Mouse (Mus musculus) CH12.LX (cell line): Measurements from ENCODE around the gene Suv39h1. TPM values are rescaled to one million over a fixed set of nuclear protein-coding genes. Genes with fewer than 3 reads are reported as not detected.

Experiments used
- DNase-seq: peaks from one replicate; pipeline ENCODE4 v3.0.0-alpha.2; 2013; ENCODE audit errors: extremely low read depth
- H3K27ac ChIP-seq: 2 replicates; pipeline ENCODE4 v1.5.1; 2012; ENCODE audit warnings: low read depth, mild to moderate bottlenecking, control low read depth, moderate library complexity; ENCODE audit not compliant: insufficient read depth
- H3K27me3 ChIP-seq: replicated peaks from 2 replicates; pipeline ENCODE3; 2012; ENCODE audit warnings: inconsistent platforms
- H3K36me3 ChIP-seq, 2 experiments: replicated peaks in 1 of 2; 2 replicates each; pipeline versions ENCODE3 to v1.6.1; 2012; ENCODE audit warnings: inconsistent platforms in 1 of 2, low read length in 1 of 2, mild to moderate bottlenecking in 1 of 2, mixed read lengths in 1 of 2, moderate library complexity in 1 of 2; ENCODE audit not compliant: control insufficient read depth in 1 of 2, insufficient read depth in 1 of 2
- H3K4me1 ChIP-seq, 2 experiments: 2 replicates each; pipeline ENCODE4 v1.6.1; 2012; ENCODE audit warnings: inconsistent platforms in 1 of 2, moderate library complexity in 1 of 2; ENCODE audit not compliant: insufficient read depth in 2 of 2, control insufficient read depth in 1 of 2
- H3K4me2 ChIP-seq: 2 replicates; pipeline ENCODE4 v1.6.1; 2012; ENCODE audit warnings: low read depth, mild to moderate bottlenecking, control low read depth; ENCODE audit not compliant: poor library complexity, insufficient read depth, severe bottlenecking
- H3K4me3 ChIP-seq, 3 experiments: fragments of 150-350 bp in 1 of 3; sonication (generic) in 1 of 3; replicated peaks in 1 of 3; 2 replicates each; pipeline versions ENCODE3 to v1.5.1; 2011 to 2012; ENCODE audit warnings: low read depth in 2 of 3, low read length in 2 of 3, mild to moderate bottlenecking in 2 of 3, moderate library complexity in 2 of 3, control low read depth in 1 of 3, improper control_type of control experiment in 1 of 3, inconsistent platforms in 1 of 3, mixed read lengths in 1 of 3; ENCODE audit not compliant: poor library complexity in 1 of 3
- H3K79me2 ChIP-seq: replicated peaks from 2 replicates; pipeline ENCODE4 v1.6.1; 2012; ENCODE audit warnings: mild to moderate bottlenecking, moderate library complexity; ENCODE audit not compliant: control insufficient read depth, poor library complexity, insufficient read depth, severe bottlenecking; ENCODE audit errors: extremely low read depth
- H3K9ac ChIP-seq: 2 replicates; pipeline ENCODE4 v1.6.1; 2012; ENCODE audit warnings: low read depth, mild to moderate bottlenecking, control low read depth, moderate library complexity; ENCODE audit not compliant: insufficient read depth
- H3K9me3 ChIP-seq: replicated peaks from 2 replicates; pipeline ENCODE3; 2012; ENCODE audit warnings: low read length, inconsistent platforms, mixed read lengths
- BHLHE40 ChIP-seq: IDR thresholded peaks from 2 replicates; pipeline ENCODE4 v1.6.1; 2011; ENCODE audit warnings: mild to moderate bottlenecking, low read depth, low read length, improper control_type of control experiment
- CHD1 ChIP-seq: IDR thresholded peaks from 2 replicates; pipeline ENCODE4 v1.6.1; 2012; ENCODE audit warnings: low read depth, low read length, improper control_type of control experiment, inconsistent platforms
- CTCF ChIP-seq, 2 experiments: IDR thresholded peaks in 1 of 2; conservative IDR thresholded peaks in 1 of 2; 2 replicates each; pipeline ENCODE4 v1.5.1; 2011 to 2012; ENCODE audit warnings: low read depth in 2 of 2, low read length in 2 of 2, improper control_type of control experiment in 1 of 2, inconsistent platforms in 1 of 2, mild to moderate bottlenecking in 1 of 2, moderate library complexity in 1 of 2
- ELF1 ChIP-seq: IDR thresholded peaks from 2 replicates; pipeline ENCODE4 v1.6.1; 2014; ENCODE audit warnings: low read depth, mild to moderate bottlenecking, inconsistent platforms, low read length, improper control_type of control experiment
- ETS1 ChIP-seq: conservative IDR thresholded peaks from 2 replicates; pipeline ENCODE4 v1.6.1; 2012; ENCODE audit warnings: low read depth, mild to moderate bottlenecking, inconsistent platforms, low read length, improper control_type of control experiment, moderate library complexity
- HCFC1 ChIP-seq: IDR thresholded peaks from 2 replicates; pipeline ENCODE4 v1.6.1; 2012; ENCODE audit warnings: low read depth, mild to moderate bottlenecking, inconsistent platforms, low read length, improper control_type of control experiment
- JUND ChIP-seq: conservative IDR thresholded peaks from 2 replicates; pipeline ENCODE4 v1.6.1; 2011; ENCODE audit warnings: low read depth, low read length, improper control_type of control experiment
- KAT2A ChIP-seq: IDR thresholded peaks from 2 replicates; pipeline ENCODE4 v1.6.1; 2012; ENCODE audit warnings: low read length, improper control_type of control experiment, inconsistent platforms; ENCODE audit not compliant: insufficient replicate concordance
- MXI1 ChIP-seq: IDR thresholded peaks from 2 replicates; pipeline ENCODE4 v1.6.1; 2011; ENCODE audit warnings: mild to moderate bottlenecking, low read depth, low read length, improper control_type of control experiment
- NELFE ChIP-seq: IDR thresholded peaks from 2 replicates; pipeline ENCODE4 v1.6.1; 2011; ENCODE audit warnings: low read depth, low read length, improper control_type of control experiment
- RCOR1 ChIP-seq: conservative IDR thresholded peaks from 2 replicates; pipeline ENCODE4 v1.6.1; 2012; ENCODE audit warnings: low read depth, mild to moderate bottlenecking, inconsistent platforms, low read length, improper control_type of control experiment
- SIN3A ChIP-seq: IDR thresholded peaks from 2 replicates; pipeline ENCODE4 v1.6.1; 2012; ENCODE audit warnings: low read length, improper control_type of control experiment, inconsistent platforms
- TBP ChIP-seq: conservative IDR thresholded peaks from 2 replicates; pipeline ENCODE4 v1.6.1; 2011; ENCODE audit warnings: low read depth, low read length, improper control_type of control experiment
- TCF12 ChIP-seq: IDR thresholded peaks from 2 replicates; pipeline ENCODE4 v1.6.1; 2014; ENCODE audit warnings: low read depth, mild to moderate bottlenecking, inconsistent platforms, low read length, improper control_type of control experiment
- UBTF ChIP-seq: IDR thresholded peaks from 2 replicates; pipeline ENCODE4 v1.6.1; 2012; ENCODE audit warnings: low read depth, mild to moderate bottlenecking, inconsistent platforms, low read length, improper control_type of control experiment, moderate library complexity
- USF1 ChIP-seq: IDR thresholded peaks from 2 replicates; pipeline ENCODE4 v1.6.1; 2014; ENCODE audit warnings: low read depth, mild to moderate bottlenecking, inconsistent platforms, low read length, improper control_type of control experiment
- USF2 ChIP-seq: conservative IDR thresholded peaks from 2 replicates; pipeline ENCODE4 v1.6.1; 2011; ENCODE audit warnings: low read depth, low read length, improper control_type of control experiment
- ZC3H11A ChIP-seq: IDR thresholded peaks from 2 replicates; pipeline ENCODE4 v1.6.1; 2012; ENCODE audit warnings: low read depth, mild to moderate bottlenecking, inconsistent platforms, low read length, improper control_type of control experiment
- ZKSCAN1 ChIP-seq: IDR thresholded peaks from 2 replicates; pipeline ENCODE4 v1.6.1; 2012; ENCODE audit warnings: low read depth, inconsistent platforms, low read length, improper control_type of control experiment, borderline replicate concordance
- ZNF384 ChIP-seq: IDR thresholded peaks from 2 replicates; pipeline ENCODE4 v1.6.1; 2012; ENCODE audit warnings: low read depth, low read length, improper control_type of control experiment, inconsistent platforms
- dilution Hi-C: fragments of 300-500 bp; cut with MboI; formaldehyde crosslinking; loops from 2 replicates; pipeline ENCODE4 v1.14.3; 2020; ENCODE audit warnings: low sequenced_read_pairs; ENCODE audit not compliant: extremely low pct_unique_long_range_greater_than_20kb, extremely low pct_ligation_motif_present
- in situ Hi-C: fragments of 300-500 bp; cut with MboI; formaldehyde crosslinking; loops from 3 replicates; pipeline ENCODE4 v1.14.3; 2019; ENCODE audit warnings: low sequenced_read_pairs, low pct_ligation_motif_present, low pct_unique_long_range_greater_than_20kb, mixed read lengths
- polyA plus RNA-seq: library from polyadenylated mRNA; unstranded; fragments of >175 nt; gene quantifications from 2 replicates; pipeline ENCODE4 v1.2.1, GENCODE M21; 2012; ENCODE audit warnings: low read depth; ENCODE audit not compliant: insufficient read length
- total RNA-seq, 2 experiments: library from RNA; depleted of rRNA; stranded (reverse); fragments of 300-350 nt in 1 of 2; fragments of >200 nt in 1 of 2; gene quantifications; 2 replicates each; pipeline ENCODE4 v1.2.3; 2012 to 2014

Suv39h1 gene
- total and polyA plus RNA-seq, 3 experiments = 40.6 to 73.7 (median 51.4) TPM

DNA sequence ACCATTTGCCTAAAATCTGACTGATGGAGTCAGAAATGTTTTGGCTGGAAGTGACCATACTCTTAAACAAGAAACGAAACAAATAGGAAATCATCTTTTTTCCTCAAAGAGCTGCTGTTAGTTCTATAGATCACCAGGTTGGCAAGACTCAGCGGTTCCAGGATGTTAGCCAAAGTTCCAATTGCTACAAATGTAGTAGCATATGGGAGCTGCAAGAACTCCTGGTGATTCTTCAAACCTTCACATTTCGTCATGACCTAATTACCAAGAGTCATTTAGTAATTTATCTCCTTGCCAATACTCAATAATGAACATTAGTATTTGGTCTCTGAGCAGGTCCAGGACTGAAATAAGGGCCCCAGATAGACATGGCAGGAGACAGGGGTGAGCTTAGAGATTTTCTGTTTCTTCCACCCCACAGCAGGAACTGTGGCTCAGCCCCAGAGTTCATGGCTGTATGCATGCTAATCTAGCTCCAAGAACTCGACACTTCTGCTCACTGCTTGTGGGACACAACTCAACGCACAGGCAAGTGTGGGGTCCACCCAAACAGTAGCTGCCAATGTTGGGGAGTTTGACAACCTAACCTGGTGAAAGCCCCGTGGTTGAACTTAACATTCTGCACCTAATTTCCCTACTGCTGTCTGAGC lies 49.4 kb upstream of the Suv39h1 start:
- Histone ChIP-seq H3K27me3 (no peaks in the 10 kb centered on the region), H3K79me2 (no peaks in the 10 kb centered on the region), H3K4me2 (no peak overlapping the region), H3K9me3 (no peaks in the 10 kb centered on the region), H3K4me3 (no peak overlapping the region), H3K36me3 (peaks cover 30 to 53% of the 10 kb centered on the region in 2 experiments), H3K4me1 (no peaks in the 10 kb centered on the region), H3K9ac (no peak overlapping the region), H3K27ac (no peak overlapping the region)
- TF ChIP-seq ZC3H11A (no peak), NELFE (no peak), ELF1 (no peak), RCOR1 (no peak), SIN3A (no peak), CHD1 (no peak), ETS1 (no peak), KAT2A (no peak), JUND (no peak), CTCF (conservative IDR thresholded peaks at IDR 0.05 in 1 of 2, IDR thresholded peaks at IDR 0.05 in 1 of 2; ENCODE audit: low read depth in 2 of 2, low read length in 2 of 2) (no peak)
- in situ Hi-C loops (loop anchor here (25.0 kb wide), 1 partner anchor 212 kb away; the partner anchor contains the start of genes Gm10490, Gm10491 and Pcsk1n), dilution Hi-C loops (no loop called here)
- DNase-seq = no peak

DNA sequence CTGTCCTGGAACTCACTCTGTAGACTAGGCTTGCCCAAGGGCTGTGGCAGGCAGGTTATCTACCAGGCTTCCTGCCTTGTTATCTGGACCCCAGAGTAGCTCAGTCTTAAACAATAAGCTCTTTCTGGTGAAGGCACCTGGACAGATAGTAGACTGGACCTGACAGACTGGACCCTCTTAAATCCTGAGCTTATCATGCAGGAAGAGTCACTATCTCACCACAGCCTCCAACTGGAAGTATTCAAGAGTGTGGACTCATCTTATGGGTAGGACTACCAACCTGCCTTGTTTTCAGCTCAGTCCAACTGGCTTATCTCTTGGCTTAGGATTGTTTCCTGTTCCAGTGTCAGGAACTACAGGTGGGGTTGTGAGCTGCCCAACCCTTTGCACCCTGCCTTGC lies 42.7 kb upstream of the Suv39h1 start:
- H3K79me2 ChIP-seq = no peaks in the 10 kb centered on the region
- H3K27me3 ChIP-seq = no peaks in the 10 kb centered on the region
- H3K36me3 ChIP-seq = peaks cover 0 to 5% of the 10 kb centered on the region in 2 experiments
- H3K27ac ChIP-seq = no peak overlapping the region
- TF ChIP-seq ETS1 = no peak
- no peak for TF ChIP-seq USF2
- TF ChIP-seq NELFE = no peak
- no peak for TF ChIP-seq TCF12
- TF ChIP-seq MXI1 = no peak
- no peak for TF ChIP-seq HCFC1
- TF ChIP-seq KAT2A = no peak
- no peak for TF ChIP-seq TBP
- TF ChIP-seq UBTF = no peak
- no peak for TF ChIP-seq CTCF (conservative IDR thresholded peaks at IDR 0.05 in 1 of 2, IDR thresholded peaks at IDR 0.05 in 1 of 2; ENCODE audit: low read depth in 2 of 2, low read length in 2 of 2)
- TF ChIP-seq ZKSCAN1 = no peak
- no peak for TF ChIP-seq USF1
- no peak for TF ChIP-seq ZNF384
- no peak for TF ChIP-seq BHLHE40
- DNase-seq = no peak
- H3K4me3 ChIP-seq = no peak overlapping the region
- in situ Hi-C loops (loop anchor here (25.0 kb wide), 1 partner anchor 205 kb away; the partner anchor contains the start of genes Gm10490, Gm10491 and Pcsk1n), dilution Hi-C loops (no loop called here)
- H3K9ac ChIP-seq = no peak overlapping the region
- H3K4me1 ChIP-seq = no peaks in the 10 kb centered on the region
- no peak overlapping the region for H3K4me2 ChIP-seq
- H3K9me3 ChIP-seq = no peaks in the 10 kb centered on the region
